Mouse (Mus musculus) spleen, postnatal 4 days (tissue): ENCODE results near the gene Rsrc1.

Experiments used
- DNase-seq, 2 experiments: peaks; one replicate each; pipeline ENCODE4 v3.0.0; 2022; ENCODE audit warnings: low spot score in 2 of 2

The Rsrc1 gene

GRCm38 (mm10) chr3:67369407-67370079 lies 388.4 kb downstream of the Rsrc1 start:
- DNase-seq: no peak

- no peak for DNase-seq
Measured at GRCm38 (mm10) chr3:67372194-67372593, 391.0 kb downstream of the Rsrc1 start.

GRCm38 (mm10) chr3:67372781-67373180 lies 391.6 kb downstream of the Rsrc1 start:
- DNase-seq: no peak

DNA sequence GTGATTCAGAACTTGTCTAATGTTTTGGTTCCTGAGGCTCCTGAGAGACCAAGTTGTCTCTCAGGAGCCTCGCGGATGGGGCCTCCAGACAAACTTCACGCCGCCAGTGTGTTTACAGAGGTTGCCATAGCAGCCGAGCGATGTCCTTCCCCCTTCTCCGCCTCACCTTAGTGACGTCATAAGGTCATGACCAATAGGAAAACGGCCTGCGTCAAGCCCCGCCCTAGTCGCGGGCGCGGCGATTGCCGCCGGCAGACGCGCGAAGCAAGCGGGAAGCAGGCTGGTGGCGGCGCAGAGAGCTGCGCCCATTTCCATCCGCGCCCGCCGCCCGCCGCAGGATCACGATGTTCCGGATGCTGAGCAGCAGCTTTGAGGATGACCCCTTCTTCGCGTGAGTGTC lies 392.7 kb downstream of the Rsrc1 start, which contains the start of gene Mlf1:
Gene Mlf1, plus strand, starts transcription at position 226 of the 400 bp plus-strand sequence.
- peak; percentile 82 to 88 for DNase-seq

- DNase-seq: no peak
Measured at GRCm38 (mm10) chr3:67374360-67374778, 393.2 kb downstream of the Rsrc1 start.

DNA sequence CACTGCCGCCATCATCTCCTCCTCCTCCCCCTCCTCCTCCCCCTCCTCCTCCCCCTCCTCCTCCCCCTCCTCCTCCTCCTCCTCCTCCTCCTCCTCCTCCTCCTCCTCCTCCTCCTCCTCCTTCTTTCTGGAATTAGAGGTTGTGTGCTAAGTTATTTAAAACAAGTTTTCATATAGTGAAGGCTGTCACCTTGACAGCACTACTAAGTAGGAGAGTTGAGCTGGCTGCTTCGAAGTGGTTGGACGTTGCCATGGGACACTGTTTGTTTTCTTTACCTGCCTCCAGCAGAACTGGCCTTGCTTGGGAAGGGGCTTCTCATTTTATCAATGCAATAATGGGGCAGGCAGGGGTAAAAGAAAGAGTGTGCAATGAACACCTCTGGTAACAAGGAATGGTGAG lies 393.9 kb downstream of the Rsrc1 start, which contains the start of gene Gm17402:
Gene Gm17402, minus strand, starts transcription at position 101 of the 400 bp plus-strand sequence.
- DNase-seq: no peak

GRCm38 (mm10) chr3:67378215-67378614 lies 397.0 kb downstream of the Rsrc1 start:
- DNase-seq: no peak
